Mouse (Mus musculus) CH12.LX (cell line): Measurements from ENCODE around the gene Cysltr1. TPM values are rescaled to one million over a fixed set of nuclear protein-coding genes. Genes with fewer than 3 reads are reported as not detected.

Source experiments
- DNase-seq: peaks from one replicate; pipeline ENCODE4 v3.0.0-alpha.2; 2013; ENCODE audit errors: extremely low read depth
- H3K27ac ChIP-seq: 2 replicates; pipeline ENCODE4 v1.5.1; 2012; ENCODE audit warnings: low read depth, mild to moderate bottlenecking, control low read depth, moderate library complexity; ENCODE audit not compliant: insufficient read depth
- H3K27me3 ChIP-seq: replicated peaks from 2 replicates; pipeline ENCODE3; 2012; ENCODE audit warnings: inconsistent platforms
- H3K36me3 ChIP-seq, 2 experiments: replicated peaks in 1 of 2; 2 replicates each; pipeline versions ENCODE3 to v1.6.1; 2012; ENCODE audit warnings: inconsistent platforms in 1 of 2, low read length in 1 of 2, mild to moderate bottlenecking in 1 of 2, mixed read lengths in 1 of 2, moderate library complexity in 1 of 2; ENCODE audit not compliant: control insufficient read depth in 1 of 2, insufficient read depth in 1 of 2
- H3K4me1 ChIP-seq, 2 experiments: 2 replicates each; pipeline ENCODE4 v1.6.1; 2012; ENCODE audit warnings: inconsistent platforms in 1 of 2, moderate library complexity in 1 of 2; ENCODE audit not compliant: insufficient read depth in 2 of 2, control insufficient read depth in 1 of 2
- H3K4me2 ChIP-seq: 2 replicates; pipeline ENCODE4 v1.6.1; 2012; ENCODE audit warnings: low read depth, mild to moderate bottlenecking, control low read depth; ENCODE audit not compliant: poor library complexity, insufficient read depth, severe bottlenecking
- H3K4me3 ChIP-seq, 3 experiments: fragments of 150-350 bp in 1 of 3; sonication (generic) in 1 of 3; replicated peaks in 1 of 3; 2 replicates each; pipeline versions ENCODE3 to v1.5.1; 2011 to 2012; ENCODE audit warnings: low read depth in 2 of 3, low read length in 2 of 3, mild to moderate bottlenecking in 2 of 3, moderate library complexity in 2 of 3, control low read depth in 1 of 3, improper control_type of control experiment in 1 of 3, inconsistent platforms in 1 of 3, mixed read lengths in 1 of 3; ENCODE audit not compliant: poor library complexity in 1 of 3
- H3K79me2 ChIP-seq: replicated peaks from 2 replicates; pipeline ENCODE4 v1.6.1; 2012; ENCODE audit warnings: mild to moderate bottlenecking, moderate library complexity; ENCODE audit not compliant: control insufficient read depth, poor library complexity, insufficient read depth, severe bottlenecking; ENCODE audit errors: extremely low read depth
- H3K9ac ChIP-seq: 2 replicates; pipeline ENCODE4 v1.6.1; 2012; ENCODE audit warnings: low read depth, mild to moderate bottlenecking, control low read depth, moderate library complexity; ENCODE audit not compliant: insufficient read depth
- H3K9me3 ChIP-seq: replicated peaks from 2 replicates; pipeline ENCODE3; 2012; ENCODE audit warnings: low read length, inconsistent platforms, mixed read lengths
- BHLHE40 ChIP-seq: IDR thresholded peaks from 2 replicates; pipeline ENCODE4 v1.6.1; 2011; ENCODE audit warnings: mild to moderate bottlenecking, low read depth, low read length, improper control_type of control experiment
- CHD1 ChIP-seq: IDR thresholded peaks from 2 replicates; pipeline ENCODE4 v1.6.1; 2012; ENCODE audit warnings: low read depth, low read length, improper control_type of control experiment, inconsistent platforms
- CTCF ChIP-seq, 2 experiments: IDR thresholded peaks in 1 of 2; conservative IDR thresholded peaks in 1 of 2; 2 replicates each; pipeline ENCODE4 v1.5.1; 2011 to 2012; ENCODE audit warnings: low read depth in 2 of 2, low read length in 2 of 2, improper control_type of control experiment in 1 of 2, inconsistent platforms in 1 of 2, mild to moderate bottlenecking in 1 of 2, moderate library complexity in 1 of 2
- ELF1 ChIP-seq: IDR thresholded peaks from 2 replicates; pipeline ENCODE4 v1.6.1; 2014; ENCODE audit warnings: low read depth, mild to moderate bottlenecking, inconsistent platforms, low read length, improper control_type of control experiment
- GABPA ChIP-seq: IDR thresholded peaks from 2 replicates; pipeline ENCODE4 v1.6.1; 2012; ENCODE audit warnings: low read depth, low read length, improper control_type of control experiment, inconsistent platforms; ENCODE audit not compliant: insufficient replicate concordance
- HCFC1 ChIP-seq: IDR thresholded peaks from 2 replicates; pipeline ENCODE4 v1.6.1; 2012; ENCODE audit warnings: low read depth, mild to moderate bottlenecking, inconsistent platforms, low read length, improper control_type of control experiment
- JUN ChIP-seq: IDR thresholded peaks from 2 replicates; pipeline ENCODE4 v1.6.1; 2011; ENCODE audit warnings: low read depth, mild to moderate bottlenecking, low read length, improper control_type of control experiment, moderate library complexity; ENCODE audit not compliant: insufficient read depth
- MAFK ChIP-seq: IDR thresholded peaks from 2 replicates; pipeline ENCODE4 v1.6.1; 2011; ENCODE audit warnings: low read length, improper control_type of control experiment; ENCODE audit not compliant: insufficient replicate concordance
- MAX ChIP-seq: IDR thresholded peaks from 2 replicates; pipeline ENCODE4 v1.6.1; 2011; ENCODE audit warnings: low read length, improper control_type of control experiment
- MEF2A ChIP-seq: IDR thresholded peaks from 2 replicates; pipeline ENCODE4 v1.6.1; 2014; ENCODE audit warnings: low read depth, mild to moderate bottlenecking, inconsistent platforms, low read length, improper control_type of control experiment, borderline replicate concordance
- MYC ChIP-seq: IDR thresholded peaks from 2 replicates; pipeline ENCODE4 v1.6.1; 2011; ENCODE audit warnings: low read depth, mild to moderate bottlenecking, improper control_type of control experiment, low read length
- RAD21 ChIP-seq: IDR thresholded peaks from 2 replicates; pipeline ENCODE4 v1.6.1; 2011; ENCODE audit warnings: low read depth, mild to moderate bottlenecking, low read length, improper control_type of control experiment, moderate library complexity
- SMC3 ChIP-seq: IDR thresholded peaks from 2 replicates; pipeline ENCODE4 v1.6.1; 2011; ENCODE audit warnings: low read depth, low read length, improper control_type of control experiment
- TCF12 ChIP-seq: IDR thresholded peaks from 2 replicates; pipeline ENCODE4 v1.6.1; 2014; ENCODE audit warnings: low read depth, mild to moderate bottlenecking, inconsistent platforms, low read length, improper control_type of control experiment
- USF2 ChIP-seq: conservative IDR thresholded peaks from 2 replicates; pipeline ENCODE4 v1.6.1; 2011; ENCODE audit warnings: low read depth, low read length, improper control_type of control experiment
- ZKSCAN1 ChIP-seq: IDR thresholded peaks from 2 replicates; pipeline ENCODE4 v1.6.1; 2012; ENCODE audit warnings: low read depth, inconsistent platforms, low read length, improper control_type of control experiment, borderline replicate concordance
- ZNF384 ChIP-seq: IDR thresholded peaks from 2 replicates; pipeline ENCODE4 v1.6.1; 2012; ENCODE audit warnings: low read depth, low read length, improper control_type of control experiment, inconsistent platforms
- dilution Hi-C: fragments of 300-500 bp; cut with MboI; formaldehyde crosslinking; loops from 2 replicates; pipeline ENCODE4 v1.14.3; 2020; ENCODE audit warnings: low sequenced_read_pairs; ENCODE audit not compliant: extremely low pct_unique_long_range_greater_than_20kb, extremely low pct_ligation_motif_present
- in situ Hi-C: fragments of 300-500 bp; cut with MboI; formaldehyde crosslinking; loops from 3 replicates; pipeline ENCODE4 v1.14.3; 2019; ENCODE audit warnings: low sequenced_read_pairs, low pct_ligation_motif_present, low pct_unique_long_range_greater_than_20kb, mixed read lengths
- polyA plus RNA-seq: library from polyadenylated mRNA; unstranded; fragments of >175 nt; gene quantifications from 2 replicates; pipeline ENCODE4 v1.2.1, GENCODE M21; 2012; ENCODE audit warnings: low read depth; ENCODE audit not compliant: insufficient read length
- total RNA-seq, 2 experiments: library from RNA; depleted of rRNA; stranded (reverse); fragments of 300-350 nt in 1 of 2; fragments of >200 nt in 1 of 2; gene quantifications; 2 replicates each; pipeline ENCODE4 v1.2.3; 2012 to 2014

Cysltr1 gene
- total and polyA plus RNA-seq, 3 experiments = 1.1 TPM; not detected in 2

DNA sequence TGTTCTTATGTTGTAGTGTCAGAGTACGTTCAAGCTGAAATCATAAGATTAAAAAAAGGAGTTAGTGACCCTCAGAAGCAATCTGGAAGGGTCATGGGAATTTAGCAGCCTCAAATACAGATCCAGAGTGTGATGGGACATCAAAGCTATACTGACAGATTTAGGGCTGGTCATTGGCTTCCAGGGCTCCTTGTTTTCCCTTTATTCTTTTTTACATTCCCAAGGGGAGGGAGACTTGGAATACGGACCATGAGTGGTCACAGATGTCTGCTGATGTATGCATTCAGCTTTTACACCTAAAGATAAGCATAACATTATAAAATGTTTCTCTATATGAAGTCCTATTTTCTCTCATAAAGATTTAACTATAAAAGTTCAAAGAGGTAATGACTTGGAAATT lies 21.3 kb downstream of the Cysltr1 start:
- in situ Hi-C loops (no loop called here), dilution Hi-C loops (no loop called here)
- H3K4me1 ChIP-seq = no peaks in the 10 kb centered on the region
- H3K27me3 ChIP-seq = no peaks in the 10 kb centered on the region
- H3K4me3 ChIP-seq = no peak overlapping the region
- H3K79me2 ChIP-seq = no peaks in the 10 kb centered on the region
- no peak overlapping the region for H3K9ac ChIP-seq
- no peak for TF ChIP-seq USF2
- no peak for TF ChIP-seq BHLHE40
- no peak for TF ChIP-seq MAX
- H3K9me3 ChIP-seq = no peaks in the 10 kb centered on the region
- H3K27ac ChIP-seq = no peak overlapping the region
- no peak for DNase-seq
- no peak overlapping the region for H3K4me2 ChIP-seq
- no peaks in the 10 kb centered on the region for H3K36me3 ChIP-seq

DNA sequence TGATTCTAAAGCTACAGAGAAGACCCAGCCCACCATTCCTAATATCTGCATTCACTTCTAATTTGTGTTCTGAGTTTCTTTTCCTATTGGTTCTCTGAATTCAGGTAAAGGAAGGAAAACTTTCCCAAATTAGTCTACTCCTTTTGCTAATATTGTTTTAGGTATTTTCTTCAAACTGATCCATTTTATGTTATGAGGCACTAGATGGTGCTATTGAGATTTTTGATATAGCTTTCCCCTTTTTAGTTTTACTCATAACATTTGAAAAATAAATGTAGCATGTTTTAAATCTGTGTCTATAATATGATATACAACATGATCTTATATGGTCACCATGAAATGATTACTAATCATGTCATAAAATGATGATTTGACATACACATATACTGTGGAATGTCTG lies 23.1 kb downstream of the Cysltr1 start:
- Histone ChIP-seq H3K9me3 (no peaks in the 10 kb centered on the region), H3K9ac (no peak overlapping the region), H3K4me3 (no peak overlapping the region), H3K79me2 (no peaks in the 10 kb centered on the region), H3K27me3 (no peaks in the 10 kb centered on the region), H3K4me1 (no peaks in the 10 kb centered on the region)
- dilution Hi-C loops (no loop called here), in situ Hi-C loops (no loop called here)
- TF ChIP-seq ZNF384 (no peak), MYC (no peak), CTCF (conservative IDR thresholded peaks at IDR 0.05 in 1 of 2, IDR thresholded peaks at IDR 0.05 in 1 of 2; ENCODE audit: low read depth in 2 of 2, low read length in 2 of 2) (peak in 1 of 2 experiments; percentile 28; a peak in 1 of 4 replicates), GABPA (no peak), TCF12 (no peak), MAFK (no peak), SMC3 (peak; percentile 13; the same call in 1 of the 2 replicates), MAX (no peak), ZKSCAN1 (no peak), JUN (no peak), RAD21 (peak; percentile 33), HCFC1 (no peak), CHD1 (no peak), ELF1 (no peak), MEF2A (no peak)
- TF ChIP-seq, all 38 proteins: peak for 3
- Histone ChIP-seq H3K27ac (no peak overlapping the region), H3K36me3 (no peaks in the 10 kb centered on the region), H3K4me2 (no peak overlapping the region)
- no peak for DNase-seq
